Mouse (Mus musculus) CH12.LX (cell line): ENCODE measurements around the gene Isca1.

Source experiments
- CTCF ChIP-seq, 2 experiments: IDR thresholded peaks in 1 of 2; conservative IDR thresholded peaks in 1 of 2; 2 replicates each; pipeline ENCODE4 v1.5.1; 2011 to 2012; ENCODE audit warnings: low read depth in 2 of 2, low read length in 2 of 2, improper control_type of control experiment in 1 of 2, inconsistent platforms in 1 of 2, mild to moderate bottlenecking in 1 of 2, moderate library complexity in 1 of 2
- USF2 ChIP-seq: conservative IDR thresholded peaks from 2 replicates; pipeline ENCODE4 v1.6.1; 2011; ENCODE audit warnings: low read depth, low read length, improper control_type of control experiment

- TF ChIP-seq USF2 (no peak), CTCF (conservative IDR thresholded peaks at IDR 0.05 in 1 of 2, IDR thresholded peaks at IDR 0.05 in 1 of 2; ENCODE audit: low read depth in 2 of 2, low read length in 2 of 2) (no peak)
Observed at GRCm38 (mm10) chr13:59817352-59817751, 47.7 kb upstream of the Isca1 start.
